Mouse (Mus musculus) left cerebral cortex, adult 2 months (tissue): ENCODE measurements around the gene Col4a4. TPM values are rescaled to one million over a fixed set of nuclear protein-coding genes. Genes with fewer than 3 reads are reported as not detected.

ENCODE experiments used
- DNase-seq, 2 experiments: peaks; one replicate each; pipeline ENCODE4 v3.0.0; 2021 to 2022; ENCODE audit warnings: low spot score in 2 of 2, mixed read lengths in 1 of 2; ENCODE audit errors: extremely low spot score in 1 of 2
- H3K27ac ChIP-seq: fragments of 200-600 bp; 2 replicates; pipeline ENCODE4 v1.8.1; 2022
- H3K4me3 ChIP-seq: fragments of 200-600 bp; 2 replicates; pipeline ENCODE4 v1.8.1; 2022
- CTCF ChIP-seq: fragments of 200-600 bp; IDR thresholded peaks from 2 replicates; pipeline ENCODE4 v1.8.1; 2022; ENCODE audit warnings: antibody characterized with exemption, mild to moderate bottlenecking, moderate library complexity
- intact Hi-C: fragments of 180-260 bp; cut with DNase I; formaldehyde crosslinking; loops from one replicate; pipeline ENCODE4 v1.15.1; 2025
- long read RNA-seq, 2 experiments: library from polyadenylated mRNA; stranded (forward); transcript quantifications; one replicate each; pipeline ENCODE4 v2.0.0; 2021; ENCODE audit warnings: borderline mapping rate in 2 of 2
- total RNA-seq, 2 experiments: library from RNA; stranded (reverse); gene quantifications; 2 replicates each; pipeline ENCODE4 v1.2.3; 2021

The Col4a4 gene
- 1 to 10 TPM; 2.5 to 2.9 TPM for total RNA-seq
- long read RNA-seq, experiment 1, result 0 reads
- long read RNA-seq, experiment 2, result 0 reads

DNA sequence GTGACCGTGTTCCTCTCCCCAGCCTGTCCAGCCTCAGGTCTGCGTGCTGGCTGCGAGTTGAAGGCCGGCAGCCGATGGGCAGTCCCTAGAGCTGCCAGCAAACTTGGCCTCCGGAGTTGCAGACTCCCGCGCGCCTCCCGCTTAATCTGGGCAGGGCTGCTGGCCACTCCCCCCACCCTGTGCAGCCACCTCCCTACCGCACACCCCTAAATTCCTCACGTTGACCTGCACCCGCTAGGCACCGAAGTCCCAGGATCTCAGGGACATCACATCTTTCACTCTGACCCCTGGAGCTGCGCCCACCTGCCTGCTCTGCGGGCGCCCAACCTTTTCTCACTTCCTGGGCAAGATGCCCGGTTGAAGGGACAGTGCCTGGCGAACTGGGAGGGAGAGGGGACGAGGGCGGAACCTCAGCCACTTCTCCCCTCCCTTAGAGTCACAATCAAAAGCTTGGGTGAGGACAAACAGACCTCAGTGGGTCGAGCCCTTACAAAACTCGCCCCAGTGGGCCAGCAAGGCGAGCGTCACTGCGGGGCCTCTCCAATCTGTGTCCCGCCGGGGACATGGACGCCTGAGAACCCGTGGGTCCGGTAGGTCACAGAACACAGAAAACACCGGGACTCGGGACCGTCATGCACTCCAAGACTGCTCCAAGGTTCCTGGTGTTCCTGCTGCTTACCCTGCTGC lies at the start of gene Col4a4, which contains the start of gene Col4a3:
TSS of gene Col4a4 (minus strand) at position 137 of the 687 bp plus-strand sequence.
TSS of gene Col4a3 (plus strand) at position 209 of the 687 bp plus-strand sequence.
- Histone ChIP-seq H3K27ac (no peak within 1 kb of the TSS), H3K4me3 (peak within 1 kb of the TSS; percentile 46)
- intact Hi-C loops, result no loop called here
- no peak for TF ChIP-seq CTCF
- peak in 1 of 2 experiments; percentile 18 for DNase-seq

DNA sequence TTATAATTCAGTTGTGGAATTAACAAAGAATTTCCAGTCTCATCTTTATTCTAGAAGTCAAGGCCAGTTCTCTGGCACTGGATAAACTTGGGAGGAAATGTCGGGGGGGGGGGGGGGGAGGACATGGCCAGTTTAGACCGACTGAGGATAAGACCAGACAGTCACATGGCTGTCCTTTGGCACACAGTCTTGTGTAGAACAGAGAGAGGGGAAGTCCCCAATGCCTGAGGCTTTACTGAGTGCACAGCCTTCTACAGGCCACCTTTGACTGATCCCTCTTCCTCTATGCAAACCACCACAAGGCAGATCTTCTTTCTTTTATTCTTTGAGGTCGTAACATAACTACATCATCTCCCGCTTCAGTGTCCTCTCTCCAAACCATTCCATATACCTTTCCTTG lies 49.7 kb upstream of the Col4a4 start:
- H3K27ac ChIP-seq, result no peak overlapping the region
- no peak for DNase-seq
- no peak for TF ChIP-seq CTCF
- H3K4me3 ChIP-seq, result no peak overlapping the region
- intact Hi-C loops, result no loop called here

- Histone ChIP-seq H3K4me3 (no peak overlapping the region), H3K27ac (no peak overlapping the region)
- TF ChIP-seq CTCF, result no peak
- no peak for DNase-seq
- intact Hi-C loops, result no loop called here
Observed at GRCm38 (mm10) chr1:82635254-82635620, 48.6 kb upstream of the Col4a4 start.

GRCm38 (mm10) chr1:82634545-82635253 lies 48.0 kb upstream of the Col4a4 start:
- DNase-seq, result peak; percentile 28 to 38
- Histone ChIP-seq H3K4me3 (no peak overlapping the region), H3K27ac (no peak overlapping the region)
- intact Hi-C loops, result no loop called here
- TF ChIP-seq CTCF, result no peak

- no peak for TF ChIP-seq CTCF
- H3K27ac ChIP-seq, result no peak overlapping the region
- intact Hi-C loops, result no loop called here
- H3K4me3 ChIP-seq, result no peak overlapping the region
- DNase-seq, result no peak
Observed at GRCm38 (mm10) chr1:82631169-82631792, 44.6 kb upstream of the Col4a4 start.

GRCm38 (mm10) chr1:82629495-82629894 lies 42.8 kb upstream of the Col4a4 start:
- intact Hi-C loops, result no loop called here
- DNase-seq, result no peak
- Histone ChIP-seq H3K27ac (no peak overlapping the region), H3K4me3 (no peak overlapping the region)
- no peak for TF ChIP-seq CTCF

DNA sequence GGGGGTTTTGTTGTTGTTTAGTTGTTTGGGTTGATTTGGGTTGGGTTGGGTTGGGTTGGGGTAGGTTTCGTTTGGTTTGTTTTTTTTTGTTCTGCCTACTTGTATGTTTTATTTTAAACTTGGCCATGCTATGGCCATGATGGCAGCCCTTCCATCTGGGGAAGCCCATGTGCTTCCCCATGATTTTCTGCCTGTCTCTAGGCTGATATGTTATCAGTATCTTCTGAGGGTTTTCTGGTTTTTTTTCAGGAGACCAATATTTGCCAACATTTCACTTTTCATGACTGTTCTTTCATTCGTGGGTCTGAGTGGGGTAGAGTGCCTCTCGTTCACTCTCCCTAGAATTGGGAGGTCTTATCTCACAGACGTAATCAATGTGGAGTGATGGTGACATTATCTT lies 41.0 kb upstream of the Col4a4 start:
- no peak for DNase-seq
- intact Hi-C loops, result no loop called here
- H3K4me3 ChIP-seq, result no peak overlapping the region
- no peak for TF ChIP-seq CTCF
- no peak overlapping the region for H3K27ac ChIP-seq

- intact Hi-C loops, result no loop called here
- Histone ChIP-seq H3K4me3 (no peak overlapping the region), H3K27ac (no peak overlapping the region)
- DNase-seq, result no peak
- TF ChIP-seq CTCF, result no peak
Observed at GRCm38 (mm10) chr1:82625474-82625873, 38.8 kb upstream of the Col4a4 start.

DNA sequence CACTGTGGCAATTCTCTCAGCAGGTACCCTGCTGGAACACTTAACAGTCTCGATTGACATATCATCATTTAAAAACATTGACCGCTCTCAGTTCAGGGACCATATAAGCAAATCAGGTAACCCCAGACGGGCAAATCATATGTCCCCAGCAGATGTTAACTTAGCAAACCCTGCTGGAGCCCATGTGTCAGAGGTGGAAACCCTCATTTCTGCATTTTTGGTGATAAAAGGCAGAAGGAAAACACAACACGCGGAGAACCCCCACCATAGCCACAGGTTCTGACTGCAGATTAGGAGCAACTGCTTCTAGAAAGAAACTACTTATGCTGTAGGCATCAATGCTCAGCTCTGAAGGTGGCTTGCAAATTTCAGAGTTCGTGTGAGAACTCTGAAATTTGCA lies 38.3 kb upstream of the Col4a4 start:
- no peak for TF ChIP-seq CTCF
- DNase-seq, result no peak
- Histone ChIP-seq H3K27ac (no peak overlapping the region), H3K4me3 (no peak overlapping the region)
- intact Hi-C loops, result no loop called here

DNA sequence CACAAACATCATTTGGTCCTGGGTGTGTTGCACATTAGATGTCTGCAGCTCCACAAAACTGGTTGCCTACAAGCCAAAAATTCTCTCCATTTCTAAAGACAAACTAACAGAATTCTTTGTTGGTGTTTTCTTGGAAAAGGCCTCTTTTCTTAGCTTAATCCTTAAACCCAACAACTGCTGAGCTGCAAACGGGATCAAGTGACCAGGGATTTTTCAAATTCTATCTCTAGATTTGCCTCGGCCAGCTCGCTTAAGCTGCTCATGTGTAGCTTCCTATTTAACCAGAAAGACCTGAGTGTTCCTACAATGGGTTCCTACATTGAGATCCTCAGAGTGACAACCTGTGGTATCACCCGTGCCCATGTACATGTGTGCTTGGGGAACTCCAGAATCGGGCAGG lies 33.3 kb upstream of the Col4a4 start:
- H3K4me3 ChIP-seq, result no peak overlapping the region
- intact Hi-C loops, result no loop called here
- no peak for TF ChIP-seq CTCF
- DNase-seq, result no peak
- H3K27ac ChIP-seq, result no peak overlapping the region

DNA sequence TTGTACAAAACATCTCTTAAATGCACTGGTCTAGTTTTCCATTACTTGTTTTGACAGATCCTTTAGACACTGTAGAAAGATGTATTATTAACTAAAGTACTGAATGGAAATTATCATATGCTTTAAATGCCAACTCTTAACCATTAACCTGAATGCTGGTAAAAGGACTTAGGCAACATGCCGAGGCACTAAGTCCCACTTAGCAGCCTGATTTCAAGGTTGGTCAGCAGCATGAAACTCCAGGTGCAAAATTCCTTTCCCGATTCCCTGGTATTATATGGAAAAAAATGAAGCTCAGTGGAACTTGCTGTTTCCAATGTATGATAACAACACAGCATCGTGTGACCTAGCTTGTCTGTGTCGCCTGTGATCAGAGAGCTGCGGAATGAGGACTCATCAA lies 31.9 kb upstream of the Col4a4 start:
- no peak overlapping the region for H3K27ac ChIP-seq
- no peak overlapping the region for H3K4me3 ChIP-seq
- intact Hi-C loops, result no loop called here
- DNase-seq, result no peak
- no peak for TF ChIP-seq CTCF

- TF ChIP-seq CTCF, result no peak
- DNase-seq, result no peak
- no peak overlapping the region for H3K4me3 ChIP-seq
- no peak overlapping the region for H3K27ac ChIP-seq
- intact Hi-C loops, result no loop called here
Observed at GRCm38 (mm10) chr1:82618001-82618400, 31.4 kb upstream of the Col4a4 start.
